Mouse (Mus musculus): ENCODE measurements around the gene Tbc1d21. TPM values are rescaled to one million over a fixed set of nuclear protein-coding genes. Genes with fewer than 3 reads are reported as not detected.

Tbc1d21 gene
- polyA plus RNA-seq (2014; fragmentation: Nextera tagmentation; extraction: Ambion mirVana): not detected in 2 replicates

DNA sequence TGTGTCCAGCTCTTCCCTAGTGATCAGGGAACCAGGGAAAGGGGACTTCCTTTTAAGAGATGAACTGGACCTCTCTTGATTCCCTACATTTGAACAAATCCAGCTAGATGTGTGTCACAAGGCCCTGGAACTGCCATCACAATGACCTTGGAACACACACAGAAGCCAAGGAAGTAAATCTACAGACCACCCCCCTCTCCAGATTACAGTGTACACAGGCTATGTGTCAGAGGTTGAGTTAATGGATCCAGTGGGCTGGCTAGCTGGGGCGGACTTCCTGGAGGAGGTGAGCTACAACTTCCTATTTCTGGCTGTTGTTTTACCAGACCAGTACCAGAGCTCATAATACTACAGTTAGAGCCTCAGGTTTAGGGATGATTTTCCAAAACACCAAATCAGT is at the start of gene Tbc1d21:
Gene Tbc1d21, minus strand, starts transcription at position 101 of the 400 bp plus-strand sequence.
- H3K4me1 ChIP-seq (ENCODE audit: control insufficient read depth, insufficient read depth, low read length): no peaks in the 10 kb centered on the region
- no peak for ATAC-seq (ENCODE audit: insufficient read depth, low FRiP score, low TSS enrichment)
- WGBS: 94% methylated on average over 1 of the region's 1 CpGs

DNA sequence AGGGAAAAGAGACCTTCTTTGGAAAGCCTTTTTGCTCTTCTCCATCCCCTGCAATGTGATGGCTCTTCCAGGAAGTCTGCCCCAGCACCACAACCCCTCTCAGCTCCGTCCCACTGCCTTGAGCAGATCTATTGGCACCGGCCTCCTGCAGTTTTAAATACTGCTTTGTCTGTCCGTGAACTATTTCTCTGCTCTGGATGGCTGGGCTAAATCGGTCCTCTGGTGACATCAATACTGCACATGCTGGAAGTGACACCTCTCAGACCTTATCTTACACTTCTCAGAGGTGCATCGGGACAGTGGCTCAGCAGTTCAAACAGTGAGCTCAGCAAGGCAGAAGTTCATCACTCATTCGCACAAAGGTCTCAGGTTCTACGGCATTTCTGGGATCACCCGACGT is 41.3 kb upstream of the Tbc1d21 start:
- no peaks in the 10 kb centered on the region for H3K4me1 ChIP-seq (ENCODE audit: control insufficient read depth, insufficient read depth, low read length)
- H3K9ac ChIP-seq (ENCODE audit: low read length): no peak overlapping the region
- no peaks in the 10 kb centered on the region for H3K27me3 ChIP-seq (ENCODE audit: control insufficient read depth, insufficient read depth, low read length)
- ATAC-seq (ENCODE audit: insufficient read depth, low FRiP score, low TSS enrichment): no peak
- H3K4me3 ChIP-seq (ENCODE audit: low read depth, low read length): no peak overlapping the region
- no peaks in the 10 kb centered on the region for H3K36me3 ChIP-seq (ENCODE audit: control insufficient read depth, insufficient read depth, low read length)
- no peak overlapping the region for H3K27ac ChIP-seq (ENCODE audit: low read depth, low read length)
- no peak for DNase-seq (ENCODE audit: low spot score)
- H3K4me2 ChIP-seq (ENCODE audit: low read depth): no peak overlapping the region
- no peaks in the 10 kb centered on the region for H3K9me3 ChIP-seq (ENCODE audit: control insufficient read depth, low read length)
- 81% methylated on average over 9 of the region's 9 CpGs for WGBS

More for the DNA sequence above, at the start of gene Tbc1d21:
- H3K27ac ChIP-seq (ENCODE audit: low read depth, low read length): no peak within 1 kb of the TSS
- DNase-seq (ENCODE audit: low spot score): no peak
- no peaks in the 10 kb centered on the region for H3K36me3 ChIP-seq (ENCODE audit: control insufficient read depth, insufficient read depth, low read length)
- H3K4me2 ChIP-seq (ENCODE audit: low read depth): no peak within 1 kb of the TSS
- no peak within 1 kb of the TSS for H3K4me3 ChIP-seq (ENCODE audit: low read depth, low read length)
- no peak within 1 kb of the TSS for H3K9ac ChIP-seq (ENCODE audit: low read length)
- H3K9me3 ChIP-seq (ENCODE audit: control insufficient read depth, low read length): no peaks in the 10 kb centered on the region
- H3K27me3 ChIP-seq (ENCODE audit: control insufficient read depth, insufficient read depth, low read length): no peaks in the 10 kb centered on the region

DNA sequence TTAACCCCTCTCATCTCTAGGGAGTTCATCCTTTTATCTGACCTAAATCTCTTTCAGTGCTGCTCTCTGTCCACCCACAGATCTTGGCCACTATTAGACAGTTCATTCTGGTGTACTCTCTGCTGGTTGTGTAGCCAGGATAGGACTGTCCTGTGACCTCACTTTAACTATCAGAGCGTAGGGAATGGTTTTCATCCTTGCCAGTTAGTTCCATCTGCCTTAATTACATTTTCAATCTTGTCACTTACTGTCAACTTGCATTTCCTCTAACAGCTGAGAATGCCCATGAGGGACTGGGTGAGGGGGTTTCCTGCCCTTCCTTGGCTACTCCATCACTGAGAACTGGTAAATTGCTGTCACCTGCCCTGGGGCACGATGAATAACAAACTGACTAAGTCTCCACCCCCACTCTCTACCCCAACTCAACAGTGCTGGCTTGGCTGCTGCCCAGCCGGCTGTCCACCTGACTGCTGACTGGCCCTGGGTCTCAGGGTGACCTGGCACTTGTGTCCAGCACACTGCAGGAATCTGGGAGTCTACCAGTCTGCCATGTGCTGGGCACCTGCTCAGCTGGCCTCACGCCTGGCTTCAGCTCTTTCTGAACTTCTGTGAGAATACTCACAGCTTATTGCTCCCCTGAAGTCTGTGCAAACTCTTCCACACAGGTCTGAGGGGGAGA is 39.9 kb upstream of the Tbc1d21 start:
- WGBS: 69% methylated on average over 4 of the region's 4 CpGs
- no peak overlapping the region for H3K4me3 ChIP-seq (ENCODE audit: low read depth, low read length)
- no peaks in the 10 kb centered on the region for H3K36me3 ChIP-seq (ENCODE audit: control insufficient read depth, insufficient read depth, low read length)
- no peaks in the 10 kb centered on the region for H3K4me1 ChIP-seq (ENCODE audit: control insufficient read depth, insufficient read depth, low read length)
- ATAC-seq (ENCODE audit: insufficient read depth, low FRiP score, low TSS enrichment) (no peak), DNase-seq (ENCODE audit: low spot score) (no peak)
- H3K9me3 ChIP-seq (ENCODE audit: control insufficient read depth, low read length): no peaks in the 10 kb centered on the region
- no peaks in the 10 kb centered on the region for H3K27me3 ChIP-seq (ENCODE audit: control insufficient read depth, insufficient read depth, low read length)
- no peak overlapping the region for H3K9ac ChIP-seq (ENCODE audit: low read length)
- no peak overlapping the region for H3K27ac ChIP-seq (ENCODE audit: low read depth, low read length)
- no peak overlapping the region for H3K4me2 ChIP-seq (ENCODE audit: low read depth)

DNA sequence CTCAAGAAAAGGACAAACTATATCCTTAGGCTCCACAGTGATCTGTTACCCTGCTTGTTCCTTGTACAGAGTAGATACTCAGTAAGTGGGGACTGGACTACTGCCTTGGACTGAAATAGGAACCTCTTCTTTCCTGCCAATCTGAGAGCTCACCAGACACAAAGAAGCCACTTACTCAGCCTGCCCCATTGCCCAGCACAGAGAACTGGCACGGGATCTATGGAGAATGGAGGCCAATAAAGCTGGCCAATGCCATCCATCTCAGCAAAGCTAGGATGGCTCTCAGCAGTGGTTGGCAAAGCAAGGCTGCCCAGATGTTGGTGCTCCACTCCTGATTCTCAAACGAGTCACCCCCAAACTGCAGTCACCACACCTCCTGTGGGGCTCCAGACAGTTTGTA is 39.0 kb upstream of the Tbc1d21 start:
- ATAC-seq (ENCODE audit: insufficient read depth, low FRiP score, low TSS enrichment): no peak
- 61% methylated on average over 2 of the region's 2 CpGs for WGBS

GRCm38 (mm10) chr9:58404412-58404811 is 34.2 kb upstream of the Tbc1d21 start:
- Histone ChIP-seq H3K27ac (ENCODE audit: low read depth, low read length) (no peak overlapping the region), H3K4me2 (ENCODE audit: low read depth) (no peak overlapping the region), H3K4me3 (ENCODE audit: low read depth, low read length) (no peak overlapping the region), H3K4me1 (ENCODE audit: control insufficient read depth, insufficient read depth, low read length) (no peaks in the 10 kb centered on the region), H3K9me3 (ENCODE audit: control insufficient read depth, low read length) (no peaks in the 10 kb centered on the region), H3K27me3 (ENCODE audit: control insufficient read depth, insufficient read depth, low read length) (no peaks in the 10 kb centered on the region), H3K36me3 (ENCODE audit: control insufficient read depth, insufficient read depth, low read length) (no peaks in the 10 kb centered on the region), H3K9ac (ENCODE audit: low read length) (no peak overlapping the region)
- WGBS: 59% methylated on average over 4 of the region's 4 CpGs
- ATAC-seq (ENCODE audit: insufficient read depth, low FRiP score, low TSS enrichment) (no peak), DNase-seq (ENCODE audit: low spot score) (no peak)

More for the DNA sequence above, 39.0 kb upstream of the Tbc1d21 start:
- H3K4me3 ChIP-seq (ENCODE audit: low read depth, low read length): no peak overlapping the region
- no peak overlapping the region for H3K4me2 ChIP-seq (ENCODE audit: low read depth)
- no peaks in the 10 kb centered on the region for H3K36me3 ChIP-seq (ENCODE audit: control insufficient read depth, insufficient read depth, low read length)
- no peak overlapping the region for H3K9ac ChIP-seq (ENCODE audit: low read length)
- no peaks in the 10 kb centered on the region for H3K9me3 ChIP-seq (ENCODE audit: control insufficient read depth, low read length)
- no peaks in the 10 kb centered on the region for H3K27me3 ChIP-seq (ENCODE audit: control insufficient read depth, insufficient read depth, low read length)
- no peak overlapping the region for H3K27ac ChIP-seq (ENCODE audit: low read depth, low read length)
- DNase-seq (ENCODE audit: low spot score): no peak
- no peaks in the 10 kb centered on the region for H3K4me1 ChIP-seq (ENCODE audit: control insufficient read depth, insufficient read depth, low read length)

DNA sequence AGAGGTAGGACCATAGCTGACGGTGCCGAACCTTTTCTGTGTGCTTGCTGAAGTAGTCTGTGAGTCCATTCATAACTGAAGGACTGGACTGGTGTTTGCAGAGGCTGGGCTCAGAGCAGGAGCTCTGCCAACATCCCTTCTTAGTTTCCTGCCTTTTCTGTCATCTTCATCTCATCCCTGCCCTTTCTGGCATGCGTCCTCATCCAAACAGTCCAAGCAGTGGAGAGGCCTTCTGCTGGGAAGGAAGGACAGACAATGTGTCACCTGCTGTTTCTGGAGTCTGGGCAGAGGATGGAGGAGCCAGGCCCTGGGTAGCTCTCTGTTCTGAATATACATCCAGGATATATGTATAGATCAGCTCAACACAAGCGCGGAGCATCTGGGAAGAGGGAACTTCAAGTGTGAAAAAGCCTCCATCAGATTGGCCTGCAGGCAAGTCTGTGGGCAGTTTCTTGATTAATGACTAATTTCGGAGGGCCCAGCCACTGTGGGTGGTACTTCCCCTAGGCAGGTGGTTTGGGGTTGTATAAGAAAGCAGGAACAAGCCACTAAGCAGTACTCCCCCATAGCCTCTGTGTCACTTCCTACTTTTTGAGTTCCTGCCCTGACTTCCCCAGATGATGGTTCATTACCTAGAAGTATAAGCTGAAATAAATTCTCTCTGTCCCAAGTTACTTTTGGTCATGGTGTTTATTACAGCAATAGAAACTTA is 31.3 kb upstream of the Tbc1d21 start:
- no peak overlapping the region for H3K4me2 ChIP-seq (ENCODE audit: low read depth)
- ATAC-seq (ENCODE audit: insufficient read depth, low FRiP score, low TSS enrichment): no peak
- no peaks in the 10 kb centered on the region for H3K36me3 ChIP-seq (ENCODE audit: control insufficient read depth, insufficient read depth, low read length)
- H3K9ac ChIP-seq (ENCODE audit: low read length): no peak overlapping the region
- no peak overlapping the region for H3K4me3 ChIP-seq (ENCODE audit: low read depth, low read length)
- no peaks in the 10 kb centered on the region for H3K27me3 ChIP-seq (ENCODE audit: control insufficient read depth, insufficient read depth, low read length)
- H3K4me1 ChIP-seq (ENCODE audit: control insufficient read depth, insufficient read depth, low read length): no peaks in the 10 kb centered on the region
- 88% methylated on average over 6 of the region's 6 CpGs for WGBS
- H3K9me3 ChIP-seq (ENCODE audit: control insufficient read depth, low read length): no peaks in the 10 kb centered on the region
- no peak for DNase-seq (ENCODE audit: low spot score)
- no peak overlapping the region for H3K27ac ChIP-seq (ENCODE audit: low read depth, low read length)

- Histone ChIP-seq H3K27ac (ENCODE audit: low read depth, low read length) (no peak overlapping the region), H3K4me3 (ENCODE audit: low read depth, low read length) (no peak overlapping the region), H3K36me3 (ENCODE audit: control insufficient read depth, insufficient read depth, low read length) (no peaks in the 10 kb centered on the region), H3K27me3 (ENCODE audit: control insufficient read depth, insufficient read depth, low read length) (no peaks in the 10 kb centered on the region), H3K9ac (ENCODE audit: low read length) (no peak overlapping the region), H3K9me3 (ENCODE audit: control insufficient read depth, low read length) (no peaks in the 10 kb centered on the region), H3K4me2 (ENCODE audit: low read depth) (no peak overlapping the region), H3K4me1 (ENCODE audit: control insufficient read depth, insufficient read depth, low read length) (no peaks in the 10 kb centered on the region)
- ATAC-seq (ENCODE audit: insufficient read depth, low FRiP score, low TSS enrichment): no peak
- 24% methylated on average over 5 of the region's 5 CpGs for WGBS
- DNase-seq (ENCODE audit: low spot score): peak; percentile 18
Measured at GRCm38 (mm10) chr9:58399609-58400008, 29.4 kb upstream of the Tbc1d21 start.

DNA sequence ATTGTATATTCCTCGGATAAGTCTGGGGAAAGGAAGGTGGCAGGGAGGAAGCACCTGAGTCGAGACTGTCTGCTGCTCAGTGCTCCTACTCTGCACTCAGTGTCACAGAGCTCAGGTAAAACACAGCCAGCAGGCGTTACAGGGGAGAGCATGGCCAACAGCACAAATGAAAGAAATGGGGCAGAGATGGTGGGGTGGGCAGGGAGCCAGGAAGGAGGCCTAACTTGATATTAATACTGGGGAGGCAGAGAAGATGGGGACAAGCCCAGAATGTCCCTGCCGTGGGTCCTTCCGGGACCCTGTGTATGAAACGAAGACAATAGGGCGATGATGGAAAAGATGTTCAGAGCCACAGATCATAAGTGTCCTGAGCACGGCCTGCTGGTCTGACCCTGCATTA is 24.4 kb upstream of the Tbc1d21 start:
- Histone ChIP-seq H3K4me3 (ENCODE audit: low read depth, low read length) (no peak overlapping the region), H3K9me3 (ENCODE audit: control insufficient read depth, low read length) (no peaks in the 10 kb centered on the region), H3K27me3 (ENCODE audit: control insufficient read depth, insufficient read depth, low read length) (no peaks in the 10 kb centered on the region), H3K27ac (ENCODE audit: low read depth, low read length) (no peak overlapping the region), H3K36me3 (ENCODE audit: control insufficient read depth, insufficient read depth, low read length) (no peaks in the 10 kb centered on the region), H3K4me2 (ENCODE audit: low read depth) (no peak overlapping the region), H3K9ac (ENCODE audit: low read length) (no peak overlapping the region), H3K4me1 (ENCODE audit: control insufficient read depth, insufficient read depth, low read length) (no peaks in the 10 kb centered on the region)
- DNase-seq (ENCODE audit: low spot score): no peak
- no peak for ATAC-seq (ENCODE audit: insufficient read depth, low FRiP score, low TSS enrichment)
- WGBS: 89% methylated on average over 8 of the region's 8 CpGs

DNA sequence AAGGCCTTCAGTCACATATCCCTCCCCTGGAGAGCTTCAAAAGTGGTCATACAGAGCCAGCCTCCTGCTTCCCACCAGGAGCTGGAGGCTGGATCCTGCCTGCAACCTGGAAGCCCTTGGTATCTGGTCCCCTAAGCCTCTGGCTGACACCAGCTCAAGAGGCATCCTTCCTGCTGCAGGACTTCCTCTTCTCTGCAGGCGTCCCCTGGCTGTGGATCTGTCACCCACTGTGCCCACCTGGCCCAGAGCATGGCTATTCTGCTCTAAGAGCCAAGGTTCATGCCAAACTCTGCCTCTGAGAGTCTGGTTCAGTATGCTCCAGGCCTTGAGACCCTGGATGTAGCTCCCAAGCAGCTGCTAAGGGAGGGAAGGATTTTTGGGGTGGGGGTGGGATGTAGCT is 23.6 kb upstream of the Tbc1d21 start:
- no peak overlapping the region for H3K4me3 ChIP-seq (ENCODE audit: low read depth, low read length)
- WGBS: 29% methylated on average over 1 of the region's 1 CpGs
- H3K4me1 ChIP-seq (ENCODE audit: control insufficient read depth, insufficient read depth, low read length): no peaks in the 10 kb centered on the region
- no peaks in the 10 kb centered on the region for H3K9me3 ChIP-seq (ENCODE audit: control insufficient read depth, low read length)
- H3K9ac ChIP-seq (ENCODE audit: low read length): no peak overlapping the region
- ATAC-seq (ENCODE audit: insufficient read depth, low FRiP score, low TSS enrichment) (no peak), DNase-seq (ENCODE audit: low spot score) (no peak)
- no peaks in the 10 kb centered on the region for H3K27me3 ChIP-seq (ENCODE audit: control insufficient read depth, insufficient read depth, low read length)
- no peak overlapping the region for H3K4me2 ChIP-seq (ENCODE audit: low read depth)
- no peak overlapping the region for H3K27ac ChIP-seq (ENCODE audit: low read depth, low read length)
- no peaks in the 10 kb centered on the region for H3K36me3 ChIP-seq (ENCODE audit: control insufficient read depth, insufficient read depth, low read length)
